Mouse (Mus musculus) embryonic fibroblast, embryonic 13.5 days (primary cell): ENCODE measurements around the gene Gm13290. TPM values are rescaled to one million over a fixed set of nuclear protein-coding genes. Genes with fewer than 3 reads are reported as not detected.
A peak's percentile ranks its signal among the peaks of the same experiment; 100 is the strongest.
"Not testable (repeated sequence)": the region's sequence is repeated elsewhere in the genome, so short reads cannot be mapped to it uniquely, and the experiment has no call there.

Experiments
- H3K27ac ChIP-seq: 2 replicates; pipeline ENCODE4 v1.5.1; 2012; ENCODE audit warnings: low read length, control low read depth, inconsistent platforms; ENCODE audit not compliant: insufficient read depth
- H3K4me1 ChIP-seq: 2 replicates; pipeline ENCODE4 v1.6.1; 2011; ENCODE audit warnings: low read length; ENCODE audit not compliant: control insufficient read depth, insufficient read depth
- H3K4me3 ChIP-seq: 2 replicates; pipeline ENCODE4 v1.5.1; 2011; ENCODE audit warnings: mild to moderate bottlenecking, control low read depth, low read length; ENCODE audit not compliant: insufficient read depth
- CTCF ChIP-seq: IDR thresholded peaks from 2 replicates; pipeline ENCODE4 v1.5.1; 2011; ENCODE audit warnings: mild to moderate bottlenecking, control low read depth, low read length, moderate library complexity, borderline replicate concordance; ENCODE audit not compliant: insufficient read depth
- POLR2A ChIP-seq: IDR thresholded peaks from 2 replicates; pipeline ENCODE4 v1.6.1; 2011; ENCODE audit warnings: low read depth, mild to moderate bottlenecking, control low read depth, low read length, moderate library complexity
- polyA plus RNA-seq: library from polyadenylated mRNA; stranded (reverse); fragments of >200 nt; gene quantifications from 2 replicates; pipeline ENCODE4 v1.2.4, GENCODE M21; 2011; ENCODE audit warnings: low read depth; ENCODE audit not compliant: missing spikeins, insufficient read length

Gene Gm13290
- polyA plus RNA-seq, 1 experiment, result not detected

DNA sequence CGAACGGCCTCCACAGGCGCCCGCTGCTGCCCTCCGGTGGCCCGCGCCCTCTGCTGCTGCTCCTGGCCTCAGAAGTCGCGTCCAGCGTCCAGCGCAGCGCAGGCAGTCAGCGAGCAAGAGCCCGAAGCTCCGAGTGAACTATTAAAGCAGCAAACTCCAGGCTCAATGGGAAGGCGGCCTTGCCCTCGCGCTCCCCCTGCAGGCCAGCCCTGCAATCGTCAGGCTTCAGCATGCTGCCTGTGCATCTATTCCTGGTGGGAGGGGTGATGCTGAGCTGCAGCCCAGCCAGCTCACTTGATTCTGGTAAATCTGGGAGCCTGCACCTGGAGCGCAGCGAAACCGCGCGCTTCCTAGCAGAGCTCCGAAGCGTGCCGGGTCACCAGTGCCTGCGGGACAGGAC is 14.8 kb downstream of the Gm13290 start, which contains the start of gene Gm13277:
Gm13277 (plus strand) TSS at position 231 of the 400 bp plus-strand sequence.
- TF ChIP-seq CTCF, result peak; percentile 43; the same call in 1 of the 2 replicates
- H3K4me3 ChIP-seq, H3K4me1 ChIP-seq, H3K27ac ChIP-seq: not testable (repeated sequence)

GRCm38 (mm10) chr4:88791250-88791649 is 17.6 kb downstream of the Gm13290 start, which contains the start of gene Gm13278:
Gene Gm13278, plus strand, starts transcription at chr4:88791550.
- H3K27ac ChIP-seq, H3K4me3 ChIP-seq, H3K4me1 ChIP-seq: not testable (repeated sequence)

- not testable (repeated sequence) for H3K4me3 ChIP-seq, H3K27ac ChIP-seq, H3K4me1 ChIP-seq
Observed at GRCm38 (mm10) chr4:88793936-88794675, 20.5 kb downstream of the Gm13290 start, which contains the start of gene Gm13275. Gene Gm13275, plus strand, starts transcription at chr4:88794487.

DNA sequence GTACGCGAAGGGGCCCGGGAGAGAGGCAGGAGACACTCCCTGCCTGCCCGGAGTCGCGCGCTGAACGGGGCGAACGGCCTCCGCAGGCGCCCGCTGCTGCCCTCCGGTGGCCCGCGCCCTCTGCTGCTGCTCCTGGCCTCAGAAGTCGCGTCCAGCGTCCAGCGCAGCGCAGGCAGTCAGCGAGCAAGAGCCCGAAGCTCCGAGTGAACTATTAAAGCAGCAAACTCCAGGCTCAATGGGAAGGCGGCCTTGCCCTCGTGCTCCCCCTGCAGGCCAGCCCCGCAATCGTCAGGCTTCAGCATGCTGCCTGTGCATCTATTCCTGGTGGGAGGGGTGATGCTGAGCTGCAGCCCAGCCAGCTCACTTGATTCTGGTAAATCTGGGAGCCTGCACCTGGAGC is 23.5 kb downstream of the Gm13290 start, which contains the start of gene Gm13279:
Gm13279 (plus strand) TSS at position 301 of the 400 bp plus-strand sequence.
- H3K27ac ChIP-seq, H3K4me1 ChIP-seq, H3K4me3 ChIP-seq: not testable (repeated sequence)

GRCm38 (mm10) chr4:88799365-88799764 is 25.7 kb downstream of the Gm13290 start, which contains the start of gene Gm13285:
Gene Gm13285, plus strand, starts transcription at chr4:88799665.
- not testable (repeated sequence) for H3K27ac ChIP-seq, H3K4me3 ChIP-seq

GRCm38 (mm10) chr4:88802954-88803353 is 29.3 kb downstream of the Gm13290 start, which contains the start of gene Gm13287:
Gene Gm13287, plus strand, starts transcription at chr4:88803254.
- H3K4me1 ChIP-seq, H3K4me3 ChIP-seq, H3K27ac ChIP-seq: not testable (repeated sequence)

More at GRCm38 (mm10) chr4:88799365-88799764, 25.7 kb downstream of the Gm13290 start, which contains the start of gene Gm13285:
- not testable (repeated sequence) for H3K4me1 ChIP-seq

DNA sequence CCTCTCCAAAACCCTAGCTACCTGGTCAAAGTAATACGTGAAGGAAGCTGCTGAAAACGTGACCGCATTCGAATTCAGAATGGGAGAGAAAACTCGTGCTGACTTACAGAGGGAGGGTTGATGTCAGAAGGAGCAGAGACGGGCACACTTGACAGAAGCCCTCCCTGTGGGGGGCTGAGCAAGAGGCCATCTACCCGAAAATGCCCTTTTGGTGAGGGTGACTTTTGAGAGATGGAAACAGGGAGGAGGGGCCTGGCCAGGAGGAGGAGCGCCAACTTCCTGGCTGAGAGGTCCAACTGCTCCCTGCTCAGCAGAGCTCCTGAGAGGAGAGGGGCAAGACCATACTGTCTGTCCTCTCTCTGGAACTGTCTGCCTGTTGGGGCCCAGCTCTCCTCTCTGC is 31.6 kb downstream of the Gm13290 start, which contains the start of gene Gm13288:
Gm13288 (plus strand) TSS at position 301 of the 400 bp plus-strand sequence.
- not testable (repeated sequence) for H3K4me1 ChIP-seq, H3K4me3 ChIP-seq, H3K27ac ChIP-seq

GRCm38 (mm10) chr4:88805761-88806160 is 32.1 kb downstream of the Gm13290 start:
- H3K27ac ChIP-seq, H3K4me3 ChIP-seq, H3K4me1 ChIP-seq: not testable (repeated sequence)

- no peak within 1 kb of the TSS for H3K4me3 ChIP-seq
- no peak for TF ChIP-seq CTCF
- no peak for TF ChIP-seq POLR2A
- no peak within 1 kb of the TSS for H3K27ac ChIP-seq
- no peaks in the 10 kb centered on the region for H3K4me1 ChIP-seq
Observed at GRCm38 (mm10) chr4:88815928-88816327, 42.3 kb downstream of the Gm13290 start, which contains the start of gene Ifna7. Gene Ifna7, plus strand, starts transcription at chr4:88816228.

- no peak for TF ChIP-seq CTCF
- no peak for TF ChIP-seq POLR2A
- Histone ChIP-seq H3K4me3 (no peak within 1 kb of the TSS), H3K4me1 (no peaks in the 10 kb centered on the region), H3K27ac (no peak within 1 kb of the TSS)
Observed at GRCm38 (mm10) chr4:88819659-88820058, 46.0 kb downstream of the Gm13290 start, which contains the start of gene Ifna11. Gene Ifna11, plus strand, starts transcription at chr4:88819959.

DNA sequence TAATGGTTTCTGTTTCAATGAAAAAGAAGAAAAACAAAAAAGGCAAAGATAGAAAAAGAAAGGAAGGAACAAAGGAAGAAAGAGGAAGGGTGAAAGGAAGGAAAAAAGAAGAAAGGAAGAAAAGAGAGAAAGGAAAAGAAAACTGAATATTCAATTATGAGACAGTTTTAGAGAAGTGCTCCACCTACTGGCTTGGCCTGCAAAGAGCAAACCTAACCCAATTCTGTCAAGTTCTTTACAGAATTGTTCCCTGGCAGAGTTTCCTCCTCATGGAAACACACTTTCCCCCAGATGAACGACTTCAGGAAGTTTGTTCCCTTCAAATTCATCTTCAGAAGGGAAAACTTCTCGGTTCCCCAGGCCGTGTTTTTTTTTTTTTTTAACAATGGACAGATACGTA is 49.4 kb downstream of the Gm13290 start:
- TF ChIP-seq CTCF (no peak), POLR2A (no peak)
- Histone ChIP-seq H3K4me3 (no peak overlapping the region), H3K27ac (no peak overlapping the region), H3K4me1 (no peaks in the 10 kb centered on the region)

Other genes starting within 250 kb of the Gm13290 start
- gene Ifna15, start 215.6 kb upstream of the Gm13290 start, polyA plus RNA-seq, result not detected in 2 replicates
- gene Ifna14, start 202.0 kb upstream of the Gm13290 start, polyA plus RNA-seq, result not detected in 2 replicates
- not detected in 2 replicates for gene Ifna9, start 181.4 kb upstream of the Gm13290 start, polyA plus RNA-seq
- not detected in 2 replicates for gene Ifna12, start 170.5 kb upstream of the Gm13290 start, polyA plus RNA-seq
- gene C87499, start 139.4 kb upstream of the Gm13290 start, polyA plus RNA-seq, result not detected in 2 replicates
- gene Ifna13, start 129.4 kb upstream of the Gm13290 start, polyA plus RNA-seq, result not detected in 2 replicates
- not detected in 2 replicates for gene Ifna16, start 96.9 kb upstream of the Gm13290 start, polyA plus RNA-seq
- not detected in 2 replicates for gene Ifna2, start 89.9 kb upstream of the Gm13290 start, polyA plus RNA-seq
- not detected in 2 replicates for gene Ifnab, start 82.5 kb upstream of the Gm13290 start, polyA plus RNA-seq
- not detected in 2 replicates for gene Gm26566, start 52.0 kb upstream of the Gm13290 start, polyA plus RNA-seq
- gene Klhl9, start 51.4 kb upstream of the Gm13290 start, polyA plus RNA-seq, result 103 and 123 TPM in 2 replicates
- gene Gm13271, start 19.0 kb upstream of the Gm13290 start, polyA plus RNA-seq, result not detected in 2 replicates
- gene Gm13283, start 13.7 kb upstream of the Gm13290 start, polyA plus RNA-seq, result not detected in 2 replicates
- not detected in 2 replicates for gene Gm13289, start 3.1 kb downstream of the Gm13290 start, polyA plus RNA-seq
- not detected in 2 replicates for gene Gm13272, start 6.0 kb downstream of the Gm13290 start, polyA plus RNA-seq
- 0.37 and 0.44 TPM in 2 replicates for gene Ifnz, start 8.3 kb downstream of the Gm13290 start, polyA plus RNA-seq
- not detected in 2 replicates for gene Gm13276, start 11.9 kb downstream of the Gm13290 start, polyA plus RNA-seq
- not detected in 2 replicates for gene Gm13277, start 14.8 kb downstream of the Gm13290 start, polyA plus RNA-seq
- gene Gm13278, start 17.7 kb downstream of the Gm13290 start, polyA plus RNA-seq, result not detected in 2 replicates
- not detected in 2 replicates for gene Gm13275, start 20.7 kb downstream of the Gm13290 start, polyA plus RNA-seq
- gene Gm13279, start 23.6 kb downstream of the Gm13290 start, polyA plus RNA-seq, result not detected in 2 replicates
- gene Gm13285, start 25.8 kb downstream of the Gm13290 start, polyA plus RNA-seq, result 0.44 and 2.3 TPM in 2 replicates
- 1.1 TPM in 1 of 2 replicates, not detected in the other for gene Gm13287, start 29.4 kb downstream of the Gm13290 start, polyA plus RNA-seq
- 0.23 TPM in 1 of 2 replicates, not detected in the other for gene Gm13288, start 31.7 kb downstream of the Gm13290 start, polyA plus RNA-seq
- gene Ifna7, start 42.4 kb downstream of the Gm13290 start, polyA plus RNA-seq, result not detected in 2 replicates
- not detected in 2 replicates for gene Ifna11, start 46.1 kb downstream of the Gm13290 start, polyA plus RNA-seq
- not detected in 2 replicates for gene Ifna6, start 53.6 kb downstream of the Gm13290 start, polyA plus RNA-seq
- not detected in 2 replicates for gene Ifna5, start 61.7 kb downstream of the Gm13290 start, polyA plus RNA-seq
- not detected in 2 replicates for gene Ifna4, start 68.0 kb downstream of the Gm13290 start, polyA plus RNA-seq
- not detected in 2 replicates for gene Ifna1, start 76.3 kb downstream of the Gm13290 start, polyA plus RNA-seq
- gene Ifne, start 106.4 kb downstream of the Gm13290 start, polyA plus RNA-seq, result not detected in 2 replicates